Mouse (Mus musculus) kidney, adult 2 months (tissue): ENCODE results near the gene Macrod2.

Experiments
- CTCF ChIP-seq: fragments of 200-500 bp; conservative IDR thresholded peaks from 2 replicates; pipeline ENCODE4 v1.5.1; 2011; ENCODE audit warnings: low read depth, mild to moderate bottlenecking, control low read depth, low read length, moderate library complexity, mixed read lengths; ENCODE audit not compliant: insufficient read depth, insufficient read length
- POLR2A ChIP-seq: fragments of 200-500 bp; IDR thresholded peaks from one replicate; pipeline ENCODE4 v1.6.1; 2011; ENCODE audit warnings: low read depth, low read length, control low read depth

DNA sequence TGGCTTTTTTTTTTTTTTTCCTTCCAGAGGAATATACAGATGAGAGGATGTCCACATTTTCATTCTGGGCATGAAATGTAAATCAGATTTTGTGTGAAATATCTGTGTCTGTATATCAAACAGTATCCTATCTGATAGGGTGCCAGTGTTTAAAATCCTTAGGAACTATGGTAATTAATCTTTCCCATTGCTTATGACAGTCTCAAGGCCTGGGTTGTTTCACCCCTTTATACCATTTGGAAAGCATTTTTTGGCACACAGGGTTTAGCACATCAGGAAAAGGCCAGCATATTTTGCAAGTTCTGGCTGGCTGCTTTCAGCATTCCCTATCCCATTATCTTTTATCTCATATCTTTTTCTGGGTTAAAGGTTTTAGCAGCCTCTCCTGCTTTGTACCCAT is 1021.3 kb downstream of the Macrod2 start:
- TF ChIP-seq CTCF, result no peak
- no peak for TF ChIP-seq POLR2A
